Mouse (Mus musculus) frontal cortex, postnatal 25 days (tissue): ENCODE measurements around the gene Klhl41.
"Not testable (repeated sequence)": the region's sequence is repeated elsewhere in the genome, so short reads cannot be mapped to it uniquely, and the experiment has no call there.

Experiments
- DNase-seq, 2 experiments: peaks; one replicate each; pipeline ENCODE4 v3.0.0; 2022; ENCODE audit warnings: low spot score in 2 of 2

The Klhl41 gene

DNA sequence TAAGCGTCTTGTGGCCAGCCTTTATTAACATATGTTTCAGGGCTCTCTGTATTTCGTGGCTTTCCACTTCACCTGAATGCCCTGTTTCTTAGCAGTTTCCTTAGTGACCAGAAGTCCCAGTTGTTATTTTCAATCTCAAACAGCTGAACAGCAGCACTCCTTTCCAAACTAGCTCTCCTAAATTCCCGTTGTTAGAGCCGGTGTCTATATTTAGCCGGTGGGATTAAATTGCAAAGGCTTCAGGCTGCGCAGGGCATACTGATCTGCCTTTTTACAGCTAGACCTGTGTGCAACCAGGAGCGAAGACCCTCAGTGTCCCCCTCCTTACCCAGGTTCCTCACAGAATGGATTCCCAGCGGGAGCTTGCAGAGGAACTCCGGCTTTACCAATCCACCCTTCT is at the start of gene Klhl41:
TSS of gene Klhl41 (plus strand) at position 268 of the 400 bp plus-strand sequence.
- DNase-seq: no peak

DNA sequence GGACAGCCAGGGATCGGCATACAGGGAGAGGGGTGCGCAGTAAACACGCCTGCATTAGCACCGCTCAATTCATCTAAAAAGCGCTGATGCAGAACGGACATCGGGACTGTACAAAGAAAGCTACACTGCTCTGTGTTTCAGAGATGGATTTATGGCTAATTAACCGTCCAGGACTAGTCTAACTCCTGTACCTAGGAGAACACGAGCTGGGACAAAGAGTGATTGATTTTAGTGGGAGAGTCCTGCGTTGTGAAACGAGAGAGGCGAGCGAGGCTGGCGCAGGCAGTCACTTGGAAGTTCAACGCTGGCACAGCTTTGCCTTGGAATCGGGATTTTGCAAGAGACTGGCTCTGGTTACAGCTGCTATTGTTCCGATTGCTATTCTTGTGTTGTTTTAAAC is 40.7 kb upstream of the Klhl41 start:
- DNase-seq: no peak

DNA sequence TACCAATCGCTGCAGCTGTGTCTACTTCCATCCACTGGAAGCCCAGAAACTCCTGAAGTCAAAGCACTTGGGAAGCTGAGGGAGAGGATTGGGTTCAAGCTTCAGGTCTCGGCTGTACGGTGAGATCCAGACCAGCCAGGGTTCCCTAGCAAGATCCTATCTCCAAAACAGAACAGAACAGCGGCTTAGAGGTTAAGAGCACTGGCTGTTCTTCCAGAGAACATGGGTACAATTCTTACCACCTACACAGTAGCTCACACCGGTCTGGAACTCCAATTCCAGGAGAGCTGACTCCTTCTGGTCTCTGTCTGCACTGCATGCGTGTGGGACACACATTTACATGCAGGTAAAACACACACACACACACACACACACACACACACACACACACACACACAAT is 40.0 kb upstream of the Klhl41 start:
- no peak for DNase-seq

GRCm38 (mm10) chr2:69630792-69631191 is 39.1 kb upstream of the Klhl41 start:
- DNase-seq: no peak

- DNase-seq: no peak
Measured at GRCm38 (mm10) chr2:69631449-69631848, 38.5 kb upstream of the Klhl41 start.

DNA sequence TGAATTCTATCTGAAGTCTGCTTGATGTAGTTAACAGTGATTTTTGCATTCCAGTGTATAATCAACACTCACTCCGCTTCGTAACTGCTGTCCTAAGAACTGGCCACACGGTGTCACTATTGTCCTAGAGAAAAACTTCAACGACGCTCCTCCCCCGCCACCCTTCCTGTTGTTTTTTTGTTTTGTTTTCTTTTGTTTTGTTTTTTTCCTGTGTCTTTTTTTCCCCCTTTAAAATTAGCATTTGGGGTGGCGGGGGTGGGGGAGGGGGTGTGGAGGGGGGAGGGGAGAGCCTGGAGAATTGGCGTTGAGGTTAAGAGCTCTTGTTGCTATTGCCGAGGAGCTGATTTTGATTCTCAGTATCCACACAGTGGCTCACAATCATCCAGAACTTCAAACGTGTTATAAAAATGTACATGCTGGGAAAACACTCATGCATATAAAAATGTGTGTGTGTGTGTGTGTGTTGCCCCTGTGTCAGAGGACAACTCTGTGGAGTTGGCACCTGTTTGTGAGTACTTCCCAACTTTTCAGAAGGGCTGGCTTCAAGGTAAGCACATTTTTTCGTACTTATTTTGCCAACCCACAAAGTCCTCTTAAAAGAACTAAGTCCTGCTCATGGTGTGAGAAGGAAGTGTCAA is 34.7 kb upstream of the Klhl41 start:
- no peak for DNase-seq

DNA sequence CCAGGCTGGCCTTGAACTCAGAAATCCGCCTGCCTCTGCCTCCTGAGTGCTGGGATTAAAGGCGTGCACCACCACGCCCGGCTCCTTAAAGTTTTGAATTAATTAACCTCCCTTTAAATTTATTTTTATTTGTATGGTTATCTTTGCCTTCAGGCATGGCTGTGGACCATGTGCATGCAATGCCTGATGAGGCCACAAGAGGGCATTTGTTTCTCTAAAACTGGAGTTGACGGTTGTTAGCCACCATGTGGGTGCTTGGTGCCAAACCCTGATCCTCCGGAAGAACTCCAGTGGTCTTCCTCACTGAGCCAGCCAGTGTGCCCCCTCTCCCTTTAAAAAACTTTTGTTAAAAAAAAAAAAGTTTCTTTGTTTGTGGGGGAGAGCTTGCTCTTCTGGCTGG is 34.1 kb upstream of the Klhl41 start:
- DNase-seq: no peak

DNA sequence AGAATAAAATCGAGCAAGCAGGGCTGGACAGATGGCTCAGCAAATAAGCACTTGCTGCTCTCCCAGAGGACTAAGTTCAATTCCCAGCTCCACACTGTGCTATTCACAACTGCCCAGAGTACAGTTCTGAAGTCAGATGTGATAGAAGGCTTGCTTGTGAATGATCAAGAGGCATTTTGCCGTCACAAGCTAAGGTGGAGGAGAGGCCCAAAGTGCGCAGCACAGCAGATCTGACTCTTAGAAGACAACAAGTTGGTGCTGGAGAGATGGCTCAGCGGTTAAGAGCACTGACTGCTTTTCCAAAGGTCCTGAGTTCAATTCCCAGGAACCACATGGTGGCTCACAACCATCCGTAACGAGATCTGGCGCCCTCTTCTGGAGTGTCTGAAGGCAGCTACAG is 31.9 kb upstream of the Klhl41 start:
- not testable (repeated sequence) for DNase-seq

DNA sequence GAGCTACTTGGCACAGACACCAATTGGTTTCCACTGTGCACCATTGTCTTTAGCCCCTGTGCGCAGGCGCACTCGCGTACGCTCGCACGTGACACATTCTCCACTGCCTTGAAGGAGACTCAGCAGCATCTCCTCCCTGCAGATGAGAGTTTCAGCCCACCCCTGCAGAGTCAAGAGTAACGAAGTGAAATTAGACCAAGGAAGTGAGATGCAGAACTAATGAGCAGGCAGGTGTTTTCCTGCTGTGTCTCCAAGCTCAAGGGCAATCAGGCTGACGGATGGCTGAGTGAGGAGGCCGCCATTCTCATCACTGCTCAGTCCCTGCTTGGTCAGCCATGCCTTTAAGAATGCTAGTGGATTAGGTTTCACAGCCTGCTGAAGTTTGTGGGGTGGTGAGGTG is 29.8 kb upstream of the Klhl41 start:
- no peak for DNase-seq

- DNase-seq: no peak
Measured at GRCm38 (mm10) chr2:69644968-69645617, 24.8 kb upstream of the Klhl41 start.

DNA sequence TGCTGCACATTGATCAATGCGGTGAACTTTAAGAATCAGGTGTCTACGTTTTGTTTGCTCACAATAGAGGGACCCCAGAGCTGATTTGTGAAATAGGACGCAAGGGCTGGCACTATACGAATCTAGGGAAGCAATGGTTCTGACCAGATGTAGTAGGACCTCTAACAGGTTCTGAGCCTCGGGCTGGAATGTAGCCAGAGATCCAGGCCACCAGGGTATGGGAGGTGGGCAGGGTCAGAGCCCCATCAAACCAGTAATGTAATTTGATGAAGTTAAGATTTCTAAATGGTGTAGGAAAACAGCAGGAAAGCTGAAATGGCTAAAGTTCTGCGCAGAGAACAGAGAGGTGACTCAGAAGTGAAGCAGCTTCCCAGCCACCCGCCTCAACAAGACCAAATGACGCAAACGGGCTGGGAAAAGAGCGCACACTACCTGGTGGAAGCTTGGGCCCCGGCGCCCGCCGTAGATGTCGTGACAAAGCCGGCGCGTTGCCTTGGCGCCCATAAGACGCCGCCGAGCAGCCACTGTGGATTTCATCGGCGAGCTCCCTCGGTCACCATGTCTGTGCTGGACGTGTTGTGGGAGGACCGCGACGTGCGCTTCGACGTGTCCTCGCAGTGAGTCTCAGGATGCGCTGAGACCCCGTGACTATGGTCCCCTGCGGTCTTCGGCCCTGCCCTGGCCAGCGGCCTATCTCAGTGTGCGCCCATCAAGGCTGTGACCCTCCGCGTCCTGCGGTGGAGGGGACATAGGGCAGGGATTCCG is 23.0 kb upstream of the Klhl41 start, which contains the start of gene Bbs5:
TSS of gene Bbs5 (plus strand) at position 446 of the 765 bp plus-strand sequence.
- peak; percentile 91 to 92 for DNase-seq

DNA sequence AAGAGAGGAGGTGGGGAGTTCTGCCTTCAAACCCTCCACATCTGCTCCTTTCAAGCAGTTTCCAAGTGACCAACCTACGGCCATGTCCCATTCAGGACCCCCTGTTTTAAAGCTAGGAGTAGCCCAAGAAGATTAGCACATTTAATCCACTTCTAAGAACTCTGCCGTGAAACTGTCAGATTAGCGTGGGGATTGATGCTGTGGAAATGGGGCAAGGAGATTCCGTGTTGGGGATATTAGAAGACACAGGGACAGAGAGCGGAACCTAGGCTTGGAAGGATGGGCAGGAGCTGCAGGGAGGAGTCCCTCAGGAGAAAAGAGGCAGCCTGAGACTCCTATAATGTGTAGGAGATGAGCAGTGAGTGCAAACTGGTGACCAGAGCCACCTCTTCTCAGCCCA is 20.2 kb upstream of the Klhl41 start:
- DNase-seq: no peak

- DNase-seq: no peak
Measured at GRCm38 (mm10) chr2:69659326-69659725, 10.6 kb upstream of the Klhl41 start.

- DNase-seq: no peak
Measured at GRCm38 (mm10) chr2:69663827-69664476, 6.0 kb upstream of the Klhl41 start.

DNA sequence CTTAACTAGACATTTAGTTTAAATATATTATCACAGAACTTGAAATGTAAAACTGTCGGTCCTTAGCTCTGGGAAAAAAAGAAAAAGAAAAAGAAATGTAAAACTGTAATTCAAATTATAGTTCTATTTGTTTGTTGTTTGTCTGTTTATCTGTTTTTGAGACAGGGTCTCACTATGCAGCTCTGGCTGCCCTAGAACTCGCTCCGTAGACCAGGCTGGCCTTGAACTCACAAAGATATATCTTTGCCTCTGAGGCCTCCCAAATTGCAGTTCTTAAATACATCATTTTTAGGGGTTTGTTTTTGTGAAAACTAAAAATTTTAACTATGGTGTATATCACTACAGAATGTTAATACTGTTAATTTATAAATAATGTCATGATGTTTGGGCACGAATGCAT is 2.3 kb upstream of the Klhl41 start:
- DNase-seq: no peak

DNA sequence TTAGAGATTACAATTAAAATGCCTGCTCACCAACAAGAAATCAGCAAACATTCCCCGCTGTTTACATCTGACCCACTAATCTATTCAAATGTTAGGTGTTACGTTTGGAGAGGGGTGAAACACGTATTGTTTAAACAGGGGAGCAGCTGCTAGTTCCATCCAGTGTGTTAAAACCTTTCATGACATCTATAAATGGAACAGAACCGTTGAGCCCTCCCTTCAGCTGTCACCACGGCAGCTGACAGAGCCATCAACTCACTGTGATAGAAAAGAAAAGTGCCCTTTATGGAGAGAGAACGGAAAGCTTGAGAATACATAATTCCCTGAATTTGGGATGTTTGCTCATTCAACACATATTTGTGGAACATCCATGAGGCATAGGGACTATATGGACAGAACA is 1.5 kb upstream of the Klhl41 start:
- DNase-seq: no peak

GRCm38 (mm10) chr2:69673723-69674122 is 3.8 kb downstream of the Klhl41 start:
- DNase-seq: no peak

- DNase-seq: no peak
Measured at GRCm38 (mm10) chr2:69675266-69675665, 5.3 kb downstream of the Klhl41 start.

DNA sequence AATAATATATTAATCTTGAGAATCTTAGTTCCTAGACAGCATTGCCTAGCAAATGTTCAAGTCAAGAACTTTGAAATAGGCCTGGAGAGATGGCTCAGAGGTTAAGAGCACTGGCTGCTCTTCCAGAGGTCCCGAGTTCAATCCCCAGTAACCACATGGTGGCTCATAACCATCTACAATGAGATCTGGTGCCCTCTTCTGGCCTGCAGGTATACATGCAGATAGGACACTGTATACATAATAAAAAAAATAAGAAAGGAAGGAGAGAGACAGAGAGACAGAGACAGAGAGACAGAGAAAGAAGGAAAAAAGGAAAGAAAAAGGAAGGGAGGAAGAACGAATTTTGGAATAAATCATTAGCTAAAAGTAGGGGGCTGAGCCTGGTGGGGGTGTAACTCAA is 6.8 kb downstream of the Klhl41 start:
- DNase-seq: no peak

GRCm38 (mm10) chr2:69677215-69677614 is 7.3 kb downstream of the Klhl41 start:
- not testable (repeated sequence) for DNase-seq

DNA sequence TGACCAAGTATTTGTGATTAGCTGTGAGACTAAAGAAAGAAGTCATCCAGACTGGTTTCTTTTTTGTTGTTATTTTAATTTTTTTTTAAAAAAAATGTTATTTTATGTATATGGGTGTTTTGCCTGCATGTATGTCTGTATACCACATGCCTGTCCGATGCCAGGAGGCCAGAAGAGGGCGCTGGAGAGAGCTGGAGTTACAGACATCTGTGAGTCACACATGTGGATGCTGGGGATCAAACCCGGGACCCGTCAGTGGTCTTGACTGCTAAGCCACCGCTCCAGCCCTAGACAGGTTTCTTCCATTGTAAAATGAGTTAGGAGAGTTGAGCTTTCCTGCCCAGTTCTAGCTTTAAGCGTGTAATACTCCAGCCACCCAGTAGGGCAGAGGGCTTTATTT is 10.1 kb downstream of the Klhl41 start:
- no peak for DNase-seq

DNA sequence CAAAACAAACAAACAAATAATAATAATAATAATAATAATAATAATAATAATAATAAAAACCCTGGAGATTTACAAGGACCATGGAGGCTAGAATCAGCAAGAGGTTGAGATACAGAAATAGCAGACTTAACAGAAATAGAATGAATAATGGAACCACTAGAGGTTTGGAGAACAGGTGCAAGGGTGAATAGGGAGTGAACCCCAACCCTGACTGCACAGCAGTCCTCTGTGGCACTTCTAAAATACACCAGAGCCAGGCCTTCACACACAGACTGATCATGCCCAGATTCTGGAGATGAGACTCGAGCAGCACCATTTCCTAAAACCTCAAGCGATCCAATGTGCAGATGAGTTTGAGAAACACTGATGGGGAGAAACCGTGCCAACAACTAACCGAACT is 12.0 kb downstream of the Klhl41 start:
- no peak for DNase-seq
